Mouse (Mus musculus) hindbrain, postnatal 0 days (tissue): ENCODE measurements at regions not wholly inside any gene's neighbourhood (a gene's known extent, or its start where the extent isn't known, plus 50 kb on each side); places are given as distances from the start of the nearest gene placed in this dataset.

Experiments
- ATAC-seq: fragments of 200-750 bp; cut with Nextera tagmentation; 2 replicates; pipeline ENCODE4 v1.8.0; 2017; ENCODE audit warnings: mild to moderate bottlenecking, moderate TSS enrichment, moderate library complexity
- DNase-seq: peaks from one replicate; pipeline ENCODE4 v3.0.0-alpha.2; 2015; ENCODE audit warnings: low spot score
- H3K27ac ChIP-seq: fragments of 300-500 bp; sonication (generic); 2 replicates; pipeline ENCODE4 v1.5.1; 2014; ENCODE audit warnings: mild to moderate bottlenecking
- H3K27me3 ChIP-seq: fragments of 300-500 bp; sonication (generic); 2 replicates; pipeline ENCODE4 v1.6.1; 2014; ENCODE audit warnings: low read length, mixed read lengths; ENCODE audit not compliant: insufficient read depth
- H3K36me3 ChIP-seq: fragments of 300-500 bp; sonication (generic); 2 replicates; pipeline ENCODE4 v1.6.1; 2014; ENCODE audit warnings: low read length, mixed read lengths; ENCODE audit not compliant: insufficient read depth
- H3K4me1 ChIP-seq: fragments of 300-500 bp; sonication (generic); 2 replicates; pipeline ENCODE4 v1.6.1; 2014; ENCODE audit warnings: antibody characterized with exemption, low read length, mixed read lengths; ENCODE audit not compliant: insufficient read depth
- H3K4me2 ChIP-seq: fragments of 300-500 bp; sonication (generic); 2 replicates; pipeline ENCODE4 v1.6.1; 2014; ENCODE audit warnings: low read depth, mild to moderate bottlenecking, low read length, moderate library complexity, mixed read lengths
- H3K4me3 ChIP-seq: fragments of 300-500 bp; sonication (generic); 2 replicates; pipeline ENCODE4 v1.5.1; 2014; ENCODE audit warnings: low read length
- H3K9ac ChIP-seq: fragments of 300-500 bp; sonication (generic); replicated peaks from 2 replicates; pipeline ENCODE4 v1.6.1; 2014; ENCODE audit warnings: mild to moderate bottlenecking, low read length, moderate library complexity, mixed read lengths
- H3K9me3 ChIP-seq: fragments of 300-500 bp; sonication (generic); 2 replicates; pipeline ENCODE4 v1.6.1; 2016; ENCODE audit warnings: low read length, mixed read lengths
- CTCF ChIP-seq: IDR thresholded peaks from 2 replicates; pipeline ENCODE4 v1.5.1; 2016; ENCODE audit warnings: antibody characterized with exemption, control low read depth, low read depth
- WGBS: fragments of 180-500 bp; shearing (Covaris S2); extraction: QIAGEN DNeasy Blood & Tissue Kit; methylation state at CpG from one replicate; pipeline ENCODE4 v1.1.7; 2014; 5-methylcytosine and 5-hydroxymethylcytosine counted together

GRCm38 (mm10) chr1:128707747-128708146 is 115.7 kb upstream of the Cxcr4 start:
- no peak overlapping the region for H3K27ac ChIP-seq
- no peak for TF ChIP-seq CTCF
- no peaks in the 10 kb centered on the region for H3K4me1 ChIP-seq
- ATAC-seq: no peak
- no peak overlapping the region for H3K4me3 ChIP-seq
- no peaks in the 10 kb centered on the region for H3K9me3 ChIP-seq
- H3K9ac ChIP-seq: no peak overlapping the region
- 91% methylated on average over 6 of the region's 6 CpGs for WGBS
- H3K27me3 ChIP-seq: no peaks in the 10 kb centered on the region
- no peaks in the 10 kb centered on the region for H3K36me3 ChIP-seq
- no peak for DNase-seq
- H3K4me2 ChIP-seq: no peak overlapping the region

DNA sequence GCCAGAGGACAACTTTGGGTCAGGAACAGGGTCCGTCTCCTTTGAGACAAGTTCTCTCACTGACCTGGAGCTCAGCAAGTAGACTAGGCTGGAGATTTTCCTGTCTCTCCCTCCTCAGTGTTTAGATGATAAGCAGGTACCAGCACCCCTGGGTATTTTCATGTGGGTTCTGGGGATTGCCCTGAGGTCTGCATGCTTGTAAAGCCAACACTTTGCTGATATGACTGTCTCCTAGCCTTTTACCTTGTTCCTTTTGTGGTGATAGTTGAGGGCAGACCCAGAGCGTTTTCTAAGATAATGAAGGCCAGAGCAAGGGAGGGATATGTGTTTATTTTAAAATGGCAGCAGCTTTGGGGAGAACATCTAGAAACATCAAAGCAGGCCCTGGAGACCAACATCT is 114.1 kb upstream of the Cxcr4 start:
- no peaks in the 10 kb centered on the region for H3K36me3 ChIP-seq
- no peaks in the 10 kb centered on the region for H3K4me1 ChIP-seq
- DNase-seq (no peak), ATAC-seq (no peak)
- no peak overlapping the region for H3K4me2 ChIP-seq
- H3K27me3 ChIP-seq: no peaks in the 10 kb centered on the region
- H3K27ac ChIP-seq: no peak overlapping the region
- no peak overlapping the region for H3K4me3 ChIP-seq
- no peak for TF ChIP-seq CTCF
- WGBS: 86% methylated on average over 2 of the region's 2 CpGs
- no peak overlapping the region for H3K9ac ChIP-seq
- no peaks in the 10 kb centered on the region for H3K9me3 ChIP-seq

DNA sequence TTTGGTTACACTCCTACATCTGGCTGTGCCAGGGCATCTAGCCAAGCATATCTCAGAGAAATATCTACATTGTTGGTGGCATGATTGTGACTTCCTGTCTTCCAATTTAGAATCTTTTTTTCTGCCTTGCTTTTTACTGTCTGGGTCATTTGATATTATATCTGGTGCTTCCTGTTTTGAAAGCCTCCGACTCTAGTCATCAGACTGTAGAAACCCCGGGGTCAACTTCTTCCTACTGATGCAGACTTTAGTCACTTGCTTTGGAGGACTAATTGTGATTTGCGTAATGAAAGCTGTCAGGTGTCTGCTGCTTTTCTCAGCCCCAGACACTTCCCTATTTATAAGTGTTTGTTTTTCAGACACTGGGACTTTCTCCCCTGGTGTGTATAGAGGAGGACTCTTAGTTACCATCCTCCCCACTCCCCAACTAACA is 113.0 kb upstream of the Cxcr4 start:
- DNase-seq: no peak
- no peak overlapping the region for H3K4me2 ChIP-seq
- no peaks in the 10 kb centered on the region for H3K9me3 ChIP-seq
- H3K36me3 ChIP-seq: no peaks in the 10 kb centered on the region
- no peak overlapping the region for H3K4me3 ChIP-seq
- WGBS: 58% methylated on average over 3 of the region's 3 CpGs
- no peak for TF ChIP-seq CTCF
- ATAC-seq: no peak
- H3K4me1 ChIP-seq: no peaks in the 10 kb centered on the region
- no peak overlapping the region for H3K9ac ChIP-seq
- H3K27ac ChIP-seq: no peak overlapping the region
- H3K27me3 ChIP-seq: no peaks in the 10 kb centered on the region

GRCm38 (mm10) chr1:128701326-128701725 is 109.2 kb upstream of the Cxcr4 start:
- no peak overlapping the region for H3K4me2 ChIP-seq
- H3K27me3 ChIP-seq: no peaks in the 10 kb centered on the region
- TF ChIP-seq CTCF: no peak
- H3K4me3 ChIP-seq: no peak overlapping the region
- ATAC-seq (no peak), DNase-seq (no peak)
- no peak overlapping the region for H3K9ac ChIP-seq
- H3K27ac ChIP-seq: no peak overlapping the region
- no peaks in the 10 kb centered on the region for H3K4me1 ChIP-seq
- no peaks in the 10 kb centered on the region for H3K9me3 ChIP-seq
- 50% methylated on average over 3 of the region's 3 CpGs for WGBS
- no peaks in the 10 kb centered on the region for H3K36me3 ChIP-seq

GRCm38 (mm10) chr1:128697962-128698361 is 105.9 kb upstream of the Cxcr4 start:
- Histone ChIP-seq H3K4me2 (no peak overlapping the region), H3K36me3 (no peaks in the 10 kb centered on the region), H3K4me3 (no peak overlapping the region), H3K9ac (no peak overlapping the region), H3K4me1 (no peaks in the 10 kb centered on the region), H3K9me3 (no peaks in the 10 kb centered on the region), H3K27ac (no peak overlapping the region), H3K27me3 (no peaks in the 10 kb centered on the region)
- no peak for DNase-seq
- 92% methylated on average over 4 of the region's 4 CpGs for WGBS
- no peak for ATAC-seq
- TF ChIP-seq CTCF: no peak

DNA sequence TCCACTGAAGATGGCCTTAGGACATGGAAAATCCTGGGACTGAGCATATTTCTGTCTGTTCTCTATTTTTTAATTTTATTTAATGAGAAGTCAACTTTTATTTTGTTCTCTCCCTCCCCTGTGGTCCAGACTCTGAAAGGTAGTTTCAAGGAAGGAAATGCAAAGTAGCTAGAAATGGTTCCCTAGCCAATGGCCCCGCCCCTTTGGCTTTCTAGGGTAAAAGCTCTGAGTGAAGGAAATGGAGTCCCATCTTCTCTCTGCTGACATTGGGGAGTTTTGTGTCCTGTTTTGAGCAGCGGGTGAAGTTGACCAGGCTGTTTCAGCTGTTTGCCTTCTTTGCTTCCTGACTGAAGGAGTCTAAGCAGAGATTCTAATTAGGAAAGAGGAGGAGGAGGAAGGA is 103.8 kb upstream of the Cxcr4 start:
- Histone ChIP-seq H3K4me1 (peaks cover 5% of the 10 kb centered on the region), H3K9me3 (no peaks in the 10 kb centered on the region), H3K9ac (no peak overlapping the region), H3K36me3 (no peaks in the 10 kb centered on the region), H3K4me3 (no peak overlapping the region), H3K4me2 (no peak overlapping the region), H3K27ac (no peak overlapping the region), H3K27me3 (no peaks in the 10 kb centered on the region)
- no peak for TF ChIP-seq CTCF
- ATAC-seq: no peak
- 95% methylated on average over 2 of the region's 2 CpGs for WGBS
- no peak for DNase-seq

DNA sequence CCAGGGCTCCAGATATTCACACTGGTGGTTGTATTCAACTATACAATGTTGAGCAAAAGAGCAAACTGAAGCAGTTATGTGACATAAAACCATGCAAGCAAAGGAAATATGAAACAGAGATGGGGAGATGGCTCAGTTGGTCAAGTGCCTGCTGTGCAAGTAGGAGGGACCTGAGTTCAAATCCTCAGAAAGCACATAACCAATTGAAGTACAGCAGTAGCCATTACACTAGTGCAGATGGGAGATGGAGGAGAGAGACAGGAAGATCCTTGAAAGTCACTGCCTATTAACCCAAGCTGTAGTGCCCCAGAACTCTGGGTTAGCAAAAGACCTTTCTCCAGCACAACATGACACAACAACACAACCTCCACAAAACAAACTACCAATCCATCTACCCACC is 100.7 kb upstream of the Cxcr4 start:
- Histone ChIP-seq H3K27me3 (no peaks in the 10 kb centered on the region), H3K27ac (no peak overlapping the region), H3K9me3 (no peaks in the 10 kb centered on the region), H3K4me3 (no peak overlapping the region), H3K4me1 (peaks cover 5% of the 10 kb centered on the region), H3K4me2 (no peak overlapping the region), H3K9ac (no peak overlapping the region), H3K36me3 (no peaks in the 10 kb centered on the region)
- no peak for TF ChIP-seq CTCF
- DNase-seq (no peak), ATAC-seq (no peak)
